Mouse (Mus musculus): Measurements from ENCODE around the gene Ass1.
A peak's percentile ranks its signal among the peaks of the same experiment; 100 is the strongest.

The Ass1 gene

GRCm38 (mm10) chr2:31458989-31459936 is 10.7 kb upstream of the Ass1 start:
- no peak for DNase-seq

- peak in 1 of 2 experiments; percentile 26 for DNase-seq
Measured at GRCm38 (mm10) chr2:31460025-31460571, 9.9 kb upstream of the Ass1 start.

- DNase-seq = no peak
Measured at GRCm38 (mm10) chr2:31460920-31461319, 9.1 kb upstream of the Ass1 start.

DNA sequence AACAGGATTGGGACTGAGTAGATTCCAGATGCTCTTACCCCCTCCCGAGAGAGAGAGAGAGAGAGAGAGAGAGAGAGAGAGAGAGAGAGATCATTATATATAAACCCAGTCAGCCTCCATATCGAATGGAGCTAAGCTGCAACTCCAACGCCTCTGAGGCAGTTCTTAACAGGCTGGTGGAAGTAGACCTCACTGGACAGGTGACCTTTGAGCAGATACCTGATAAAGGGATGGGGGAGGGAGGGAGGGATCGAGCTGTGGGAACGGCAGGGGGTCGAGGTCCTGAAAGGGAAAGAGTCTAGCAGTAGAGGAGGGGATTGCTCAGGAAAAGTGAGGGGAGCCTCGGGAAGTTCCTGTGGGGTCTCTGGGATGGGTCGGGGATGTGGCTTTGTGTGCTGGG is 8.0 kb upstream of the Ass1 start:
- DNase-seq = no peak

DNA sequence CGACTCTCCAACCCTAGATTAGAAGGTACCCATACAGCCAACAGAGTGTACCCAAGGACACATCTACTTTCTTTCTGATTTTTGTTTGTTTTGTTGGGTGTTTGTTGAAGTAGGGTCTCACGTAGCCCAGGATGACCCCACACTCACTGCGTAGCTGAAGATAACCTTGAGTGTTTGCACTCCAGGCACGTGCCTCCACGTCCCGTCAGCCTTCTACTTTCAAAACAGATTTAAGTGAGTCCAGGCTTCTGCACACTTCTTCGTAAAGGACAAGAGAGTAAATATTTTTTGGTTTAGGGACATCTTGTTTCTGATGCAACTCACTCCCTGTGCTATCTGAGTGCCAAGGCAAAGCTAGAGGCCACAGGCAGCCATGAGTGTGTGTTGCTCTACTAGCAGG is 6.8 kb upstream of the Ass1 start:
- no peak for DNase-seq

DNA sequence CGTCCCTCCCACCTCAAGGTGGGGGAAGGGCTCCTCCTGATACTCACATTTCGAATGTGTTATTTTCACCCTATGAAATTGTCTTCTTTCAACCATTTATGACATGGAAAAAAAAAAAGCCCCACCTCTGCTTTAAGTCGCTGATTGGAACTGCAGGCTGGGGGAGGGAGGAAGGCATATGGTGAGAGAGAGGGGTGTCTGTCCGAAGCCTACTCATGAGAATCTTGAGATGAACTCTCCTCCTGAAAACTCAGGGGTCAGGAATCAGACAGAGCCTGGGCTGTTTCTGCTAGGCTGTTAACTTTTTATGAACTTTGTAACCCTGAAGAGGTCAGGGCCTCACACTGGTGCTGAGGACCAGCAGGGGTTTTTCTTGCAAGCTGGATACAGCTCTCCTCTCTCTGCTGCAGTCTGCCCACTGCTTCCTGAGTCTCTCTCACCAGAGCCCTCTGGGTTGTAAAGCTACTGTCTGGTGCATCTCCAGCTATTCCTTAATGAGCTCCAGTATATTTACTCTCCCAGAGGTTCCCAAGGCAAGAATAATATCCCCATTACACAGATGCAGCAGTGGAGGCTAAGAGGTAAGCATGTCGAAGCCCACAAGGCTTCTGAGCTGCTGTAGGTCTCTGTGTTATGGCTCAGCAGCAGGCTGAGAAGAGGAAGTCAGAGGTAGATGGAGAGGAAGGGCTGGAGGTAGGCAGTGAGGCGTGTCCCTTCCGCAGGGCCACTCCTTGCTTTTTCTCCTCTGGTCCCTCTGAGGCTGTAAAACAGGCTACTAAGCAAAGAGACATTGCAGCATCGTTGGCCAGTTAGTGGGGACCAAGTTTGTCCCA is 6.1 kb upstream of the Ass1 start:
- no peak for DNase-seq

GRCm38 (mm10) chr2:31464529-31464910 is 5.5 kb upstream of the Ass1 start:
- DNase-seq = no peak

- no peak for DNase-seq
Measured at GRCm38 (mm10) chr2:31467457-31467856, 2.5 kb upstream of the Ass1 start.

- DNase-seq = no peak
Measured at GRCm38 (mm10) chr2:31468857-31469256, 1.1 kb upstream of the Ass1 start.

DNA sequence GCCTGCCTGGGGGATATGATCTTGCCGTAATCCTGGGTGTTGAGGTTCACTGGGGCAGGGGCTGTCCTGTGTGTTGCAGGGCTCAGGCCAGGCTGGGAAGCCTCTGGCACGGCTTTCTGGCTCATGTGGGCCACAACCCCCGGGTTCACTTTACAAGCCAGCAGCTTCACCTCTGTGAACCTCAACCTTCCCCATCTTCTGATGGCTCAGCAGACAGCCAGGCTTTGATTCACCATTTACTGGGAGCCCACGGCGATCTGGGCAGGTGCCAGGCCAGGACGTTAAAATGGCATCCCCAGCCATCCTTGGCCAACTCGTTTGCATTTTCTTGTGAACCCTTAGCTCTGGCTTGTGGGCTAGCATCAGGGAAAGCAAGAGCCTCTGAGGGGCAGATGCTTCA is 527 bp upstream of the Ass1 start:
- no peak for DNase-seq

- no peak for DNase-seq
Measured at GRCm38 (mm10) chr2:31470683-31471385, 827 bp downstream of the Ass1 start.

DNA sequence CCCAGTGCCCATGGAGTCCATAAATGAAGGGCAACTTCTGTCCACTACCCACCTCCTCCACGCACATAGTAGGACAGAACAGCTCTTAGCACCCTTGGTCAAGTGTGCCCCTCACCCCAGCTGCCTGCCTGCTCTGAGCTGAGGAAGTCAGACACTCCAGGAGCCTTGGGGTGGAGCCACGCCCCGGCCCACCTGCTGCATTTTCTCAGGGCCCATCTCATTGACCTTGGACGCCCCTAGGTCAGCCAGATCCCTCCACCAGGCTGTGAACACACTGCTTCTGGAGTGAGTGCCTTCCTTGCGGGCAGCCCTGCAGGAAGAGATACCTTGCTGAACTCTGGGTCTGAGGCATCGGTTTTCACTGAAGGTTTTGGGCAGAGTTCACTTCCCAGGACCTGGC is 1.6 kb downstream of the Ass1 start:
- no peak for DNase-seq

- peak in 1 of 2 experiments; percentile 55 for DNase-seq
Measured at GRCm38 (mm10) chr2:31472406-31473065, 2.5 kb downstream of the Ass1 start.

DNA sequence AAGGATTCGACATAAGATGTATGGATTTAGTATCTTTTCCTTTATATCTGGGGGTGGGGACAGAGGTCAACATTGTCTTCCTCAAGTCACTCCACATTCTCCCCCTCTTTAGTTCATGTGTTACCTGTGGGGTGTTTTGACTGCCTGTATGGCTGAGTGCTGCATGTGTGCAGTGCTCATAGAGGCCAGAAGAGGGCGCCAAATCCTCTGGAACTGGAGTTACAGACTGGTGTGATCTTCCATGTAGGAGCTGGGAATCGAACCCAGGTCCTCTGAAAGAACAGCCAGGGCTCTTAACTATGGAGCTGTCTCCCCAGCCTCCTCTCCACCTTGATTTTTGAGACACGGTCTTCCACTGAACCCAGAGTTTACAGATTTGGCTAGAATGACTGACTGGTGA is 3.9 kb downstream of the Ass1 start:
- no peak for DNase-seq

DNA sequence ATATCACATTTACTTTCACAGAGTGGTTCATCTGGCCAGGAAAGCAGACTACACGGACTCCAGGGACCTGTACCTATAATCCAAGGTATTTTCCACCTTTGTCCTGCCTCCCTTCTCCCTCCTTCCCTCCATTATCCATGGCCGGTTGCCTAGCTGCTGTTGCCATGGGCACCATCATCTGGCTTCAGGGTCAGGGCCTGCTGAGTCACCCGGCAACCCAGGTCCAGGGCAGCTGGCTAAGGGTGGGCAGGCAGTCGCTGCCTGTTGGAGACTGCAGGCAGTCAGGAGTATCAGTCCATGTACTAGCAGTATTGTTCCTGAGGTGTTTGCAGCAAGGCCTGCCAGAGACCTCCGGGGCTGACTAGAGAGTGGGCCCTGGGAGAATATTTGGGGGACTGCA is 4.7 kb downstream of the Ass1 start:
- no peak for DNase-seq

DNA sequence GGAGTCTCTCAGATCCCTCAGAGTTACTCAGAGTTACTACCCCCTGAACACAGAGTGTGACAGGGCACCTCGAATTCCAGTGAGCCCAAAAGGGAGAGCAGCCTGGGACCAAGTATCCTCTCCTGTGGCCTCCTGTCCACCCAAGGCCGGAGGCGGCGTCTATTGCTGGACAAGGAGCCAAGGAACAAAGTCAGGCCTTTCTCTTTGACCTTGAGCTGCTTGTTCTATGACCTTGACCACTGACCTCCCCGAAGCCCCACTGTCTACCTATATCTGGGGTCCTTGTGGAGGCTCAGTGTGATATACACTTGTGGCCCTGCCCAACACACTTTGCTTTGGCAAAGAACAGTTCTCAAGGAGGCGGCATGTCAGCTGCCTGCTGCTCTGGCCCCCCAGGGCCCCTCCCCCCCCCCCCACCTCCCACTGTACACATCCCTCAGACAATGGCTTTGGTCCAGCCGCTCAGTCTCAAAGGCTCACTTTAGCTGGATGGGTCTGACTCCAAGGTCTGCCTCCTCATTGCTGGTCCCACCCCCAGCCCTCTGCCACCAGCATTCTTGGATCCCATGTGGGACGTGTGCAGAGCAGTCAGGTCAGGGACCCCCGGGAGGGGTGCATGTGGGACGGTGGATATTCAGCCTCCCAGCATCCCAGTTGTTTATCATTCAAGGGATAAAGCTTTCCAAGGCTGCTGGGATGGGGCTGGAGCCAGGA is 6.3 kb downstream of the Ass1 start:
- no peak for DNase-seq

DNA sequence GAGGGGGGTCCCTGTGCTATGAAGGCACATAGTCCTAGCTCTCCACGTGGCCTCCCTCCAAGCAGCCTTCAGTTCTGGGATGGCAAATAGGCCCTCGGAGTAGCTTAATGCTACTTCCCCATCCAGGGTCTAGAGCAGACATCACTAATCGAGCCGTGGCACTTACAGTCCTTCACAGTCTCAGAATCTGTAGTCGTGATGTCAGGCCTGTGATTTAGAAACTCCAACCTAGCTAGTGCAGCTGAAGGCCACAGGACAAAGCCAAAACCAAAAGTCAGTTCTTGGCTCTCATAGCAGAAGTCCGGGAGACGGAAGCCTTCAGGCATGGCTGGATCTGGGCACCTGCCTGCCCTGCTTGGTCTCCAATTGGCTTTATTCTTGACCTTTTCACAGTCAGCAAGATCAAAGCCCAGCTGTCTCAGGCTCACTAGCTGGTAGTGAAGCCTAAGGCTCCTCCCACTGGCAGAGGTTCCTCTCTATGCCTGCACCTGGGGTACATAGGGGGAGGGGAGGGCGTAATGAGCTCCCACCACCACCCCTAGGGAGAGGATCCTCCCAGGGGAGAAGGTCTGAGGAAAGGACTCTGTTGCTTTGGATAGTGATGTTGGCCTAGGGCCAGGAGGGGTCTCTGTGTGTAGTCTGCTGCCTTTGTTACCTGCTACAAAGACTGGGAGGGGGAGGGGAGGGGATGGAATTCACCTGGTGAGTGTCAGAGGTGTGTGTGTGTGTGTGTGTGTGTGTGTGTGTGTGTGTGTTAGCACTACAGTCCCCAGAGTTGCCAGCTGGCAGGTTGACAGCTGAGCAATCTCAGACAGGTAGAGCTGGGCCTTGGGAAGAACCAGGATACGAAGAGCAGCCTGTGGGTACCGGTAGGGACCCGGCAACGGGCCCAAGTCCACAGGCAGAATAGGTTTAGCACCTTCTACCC is 7.5 kb downstream of the Ass1 start:
- DNase-seq = no peak

GRCm38 (mm10) chr2:31482914-31483575 is 13.0 kb downstream of the Ass1 start:
- peak; percentile 87 to 93 for DNase-seq

DNA sequence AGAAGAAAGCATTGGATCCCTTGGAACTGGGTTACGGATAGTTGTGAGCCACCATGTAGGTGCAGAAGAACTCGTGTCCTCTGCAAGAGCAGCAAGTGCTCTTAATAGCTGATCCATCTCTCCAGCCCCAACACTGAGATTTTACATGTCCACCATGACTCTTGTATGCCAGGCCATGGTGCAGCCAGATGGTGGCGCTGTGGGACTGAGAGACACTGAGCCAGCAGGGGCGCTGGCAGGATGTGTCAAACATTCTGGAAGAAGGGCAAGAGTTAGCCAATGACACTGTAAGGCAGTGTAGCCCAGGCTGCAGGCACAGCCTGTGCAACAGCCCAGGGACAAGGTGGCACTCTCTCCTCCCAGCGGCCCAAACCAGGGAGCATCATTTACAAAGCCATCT is 14.2 kb downstream of the Ass1 start:
- peak; percentile 88 to 93 for DNase-seq

- peak; percentile 68 to 71 for DNase-seq
Measured at GRCm38 (mm10) chr2:31489166-31489565, 19.2 kb downstream of the Ass1 start.
